Mouse (Mus musculus) ovary, adult 18-20 months (tissue): ENCODE results near the gene Tmem38a.

Experiments
- DNase-seq: peaks from one replicate; pipeline ENCODE4 v3.0.0; 2022; ENCODE audit warnings: low spot score, mixed read lengths

Gene Tmem38a

DNA sequence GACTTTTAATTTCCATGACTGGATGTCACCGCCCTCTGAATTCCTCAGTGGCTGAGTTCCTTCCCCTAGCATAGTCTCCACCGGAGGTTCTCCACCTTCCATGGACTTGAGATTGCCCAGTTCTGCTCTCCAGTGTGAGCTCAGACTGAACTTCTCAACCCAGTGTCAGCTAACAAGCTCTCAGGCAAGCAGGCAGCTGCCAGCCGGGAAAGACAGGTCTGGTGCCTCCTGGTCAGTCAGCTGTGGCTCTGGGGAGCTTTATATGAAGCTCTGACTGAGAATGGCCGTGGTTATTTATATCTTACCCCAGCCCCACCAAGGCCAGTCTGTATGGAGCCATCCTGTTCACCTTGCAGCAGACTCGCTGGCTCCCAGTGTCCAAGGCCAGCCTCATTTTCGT is 12.5 kb downstream of the Tmem38a start:
- DNase-seq = no peak

DNA sequence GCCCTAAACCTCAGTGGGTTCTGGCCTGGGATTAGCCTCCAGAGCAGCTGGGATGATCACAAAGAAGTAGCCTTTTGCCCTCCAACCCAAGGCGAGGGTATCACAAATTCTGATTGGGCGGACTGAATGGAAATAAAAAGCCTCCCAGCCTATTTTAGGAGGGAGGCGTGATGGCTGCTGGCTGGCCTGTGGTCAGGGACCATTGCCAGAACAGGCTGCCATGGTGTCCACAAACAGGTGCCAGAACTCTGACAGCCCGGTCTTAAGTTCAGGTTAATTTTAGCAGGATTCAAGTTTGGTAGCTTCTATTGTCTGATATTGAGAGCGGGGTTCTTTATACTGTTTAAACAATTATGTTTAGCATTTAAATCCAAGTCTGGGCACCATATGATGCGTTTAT is 16.0 kb downstream of the Tmem38a start:
- DNase-seq = no peak

DNA sequence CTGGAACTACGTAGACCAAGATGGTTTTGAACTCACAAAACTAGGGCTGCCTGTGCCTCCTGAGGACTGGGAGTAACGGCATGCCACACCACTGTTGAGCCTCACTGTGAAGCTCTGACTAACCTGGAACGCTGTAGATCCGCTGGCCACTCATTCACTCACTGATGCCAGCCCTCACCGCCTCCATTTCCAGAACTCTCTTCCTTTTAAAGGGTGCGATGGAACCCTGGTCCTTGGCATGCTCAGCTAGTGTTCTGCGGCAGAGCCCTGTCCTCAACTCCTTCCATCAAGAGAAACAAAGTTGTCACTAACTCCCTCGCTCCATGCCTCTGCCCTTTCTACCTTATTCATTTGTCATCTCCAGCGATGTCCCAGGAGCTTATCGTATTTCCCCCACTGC is 17.0 kb downstream of the Tmem38a start:
- no peak for DNase-seq

DNA sequence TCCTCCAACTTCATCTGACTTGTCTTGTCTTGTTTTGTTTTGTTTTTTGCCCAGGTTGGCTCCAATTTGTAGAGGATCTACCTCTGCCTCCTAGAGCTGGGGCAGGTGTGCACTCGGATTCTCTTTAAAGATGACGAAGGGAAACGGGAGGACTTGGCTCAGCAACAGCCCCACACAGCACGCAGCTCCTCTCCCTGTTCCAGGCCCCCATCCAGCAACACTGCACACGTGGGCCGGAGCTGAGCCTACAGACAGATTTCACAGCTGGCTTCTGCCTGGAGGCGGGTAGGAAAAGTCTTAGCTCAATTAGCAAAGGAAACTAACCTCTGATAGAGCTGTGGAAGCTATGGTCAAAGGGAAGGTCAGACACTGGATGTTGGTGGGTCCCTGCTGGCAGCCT is 17.4 kb downstream of the Tmem38a start:
- no peak for DNase-seq

DNA sequence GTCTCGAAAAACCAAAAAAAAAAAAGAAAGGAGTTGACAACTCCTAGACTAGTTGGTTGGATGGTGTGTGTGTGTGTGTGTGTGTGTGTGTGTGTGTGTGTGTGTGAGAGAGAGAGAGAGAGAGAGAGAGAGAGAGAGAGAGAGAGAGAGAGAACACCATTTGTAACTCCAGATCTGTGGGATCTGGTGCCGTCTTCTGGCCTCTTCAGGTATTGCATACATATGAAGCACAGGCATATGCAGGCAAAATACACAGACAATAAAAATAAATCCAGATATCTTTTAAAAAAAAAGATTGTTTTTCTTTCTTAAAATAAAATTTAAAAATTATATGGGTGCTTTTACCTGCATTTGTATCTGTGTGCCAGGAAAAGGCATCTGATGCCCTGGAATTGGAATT is 18.3 kb downstream of the Tmem38a start:
- DNase-seq = no peak
